Mouse (Mus musculus): ENCODE measurements around the gene 1600014C10Rik. TPM values are rescaled to one million over a fixed set of nuclear protein-coding genes. Genes with fewer than 3 reads are reported as not detected.

The 1600014C10Rik gene
- total RNA-seq (2014; rRNA removed), result 34.9 and 35.8 TPM in 2 replicates
- polyA plus RNA-seq (2015; fragmentation: Nextera tagmentation; extraction: Ambion mirVana), result 25.6 and 26.1 TPM in 2 replicates

GRCm38 (mm10) chr7:38182962-38183687, at the start of gene 1600014C10Rik:
Gene 1600014C10Rik (plus strand): TSS chr7:38183217.
- Histone ChIP-seq H3K9ac (replicated peaks; ENCODE audit: low read length) (peak within 1 kb of the TSS; percentile 77), H3K4me2 (ENCODE audit: low read depth, low read length) (peak within 1 kb of the TSS; percentile 82), H3K4me3 (ENCODE audit: low read length) (peak within 1 kb of the TSS; percentile 61), H3K4me1 (ENCODE audit: insufficient read depth, low read length) (peaks cover 19% of the 10 kb centered on the region), H3K9me3 (ENCODE audit: low read length) (no peaks in the 10 kb centered on the region), H3K36me3 (ENCODE audit: insufficient read depth, low read length) (no peaks in the 10 kb centered on the region), H3K27me3 (ENCODE audit: insufficient read depth, low read length) (no peaks in the 10 kb centered on the region), H3K27ac (peak within 1 kb of the TSS; percentile 88)
- DNase-seq (ENCODE audit: low spot score) (peak; percentile 23), ATAC-seq (peak; percentile 34)
- WGBS, result 3% methylated on average over 28 of the region's 28 CpGs
- TF ChIP-seq CTCF (IDR thresholded peaks at IDR 0.05; ENCODE audit: low read depth), result no peak

- no peaks in the 10 kb centered on the region for H3K36me3 ChIP-seq (ENCODE audit: insufficient read depth, low read length)
- H3K9me3 ChIP-seq (ENCODE audit: low read length), result no peaks in the 10 kb centered on the region
- H3K4me1 ChIP-seq (ENCODE audit: insufficient read depth, low read length), result no peaks in the 10 kb centered on the region
- no peak for TF ChIP-seq CTCF (IDR thresholded peaks at IDR 0.05; ENCODE audit: low read depth)
- no peak overlapping the region for H3K27ac ChIP-seq
- no peaks in the 10 kb centered on the region for H3K27me3 ChIP-seq (ENCODE audit: insufficient read depth, low read length)
- no peak overlapping the region for H3K9ac ChIP-seq (replicated peaks; ENCODE audit: low read length)
- DNase-seq (ENCODE audit: low spot score), result no peak
- H3K4me3 ChIP-seq (ENCODE audit: low read length), result no peak overlapping the region
- H3K4me2 ChIP-seq (ENCODE audit: low read depth, low read length), result no peak overlapping the region
- no peak for ATAC-seq
- WGBS, result 90% methylated on average over 5 of the region's 5 CpGs
Observed at GRCm38 (mm10) chr7:38134471-38134870, 48.5 kb upstream of the 1600014C10Rik start.

- no peak overlapping the region for H3K27ac ChIP-seq
- WGBS, result 52% methylated on average over 9 of the region's 9 CpGs
- H3K9ac ChIP-seq (replicated peaks; ENCODE audit: low read length), result no peak overlapping the region
- no peak overlapping the region for H3K4me2 ChIP-seq (ENCODE audit: low read depth, low read length)
- DNase-seq (ENCODE audit: low spot score) (no peak), ATAC-seq (no peak)
- H3K4me3 ChIP-seq (ENCODE audit: low read length), result no peak overlapping the region
- H3K27me3 ChIP-seq (ENCODE audit: insufficient read depth, low read length), result no peaks in the 10 kb centered on the region
- no peaks in the 10 kb centered on the region for H3K4me1 ChIP-seq (ENCODE audit: insufficient read depth, low read length)
- no peaks in the 10 kb centered on the region for H3K9me3 ChIP-seq (ENCODE audit: low read length)
- H3K36me3 ChIP-seq (ENCODE audit: insufficient read depth, low read length), result no peaks in the 10 kb centered on the region
- no peak for TF ChIP-seq CTCF (IDR thresholded peaks at IDR 0.05; ENCODE audit: low read depth)
Observed at GRCm38 (mm10) chr7:38140324-38140723, 42.7 kb upstream of the 1600014C10Rik start.

- WGBS, result 66% methylated on average over 13 of the region's 13 CpGs
- Histone ChIP-seq H3K27ac (no peak overlapping the region), H3K9ac (replicated peaks; ENCODE audit: low read length) (no peak overlapping the region), H3K4me1 (ENCODE audit: insufficient read depth, low read length) (no peaks in the 10 kb centered on the region), H3K9me3 (ENCODE audit: low read length) (no peaks in the 10 kb centered on the region), H3K27me3 (ENCODE audit: insufficient read depth, low read length) (no peaks in the 10 kb centered on the region), H3K4me3 (ENCODE audit: low read length) (no peak overlapping the region), H3K36me3 (ENCODE audit: insufficient read depth, low read length) (no peaks in the 10 kb centered on the region), H3K4me2 (ENCODE audit: low read depth, low read length) (no peak overlapping the region)
- peak; percentile 94 for DNase-seq (ENCODE audit: low spot score)
- peak; percentile 97 for TF ChIP-seq CTCF (IDR thresholded peaks at IDR 0.05; ENCODE audit: low read depth)
- peak; percentile 75 for ATAC-seq
Observed at GRCm38 (mm10) chr7:38141747-38142545, 41.1 kb upstream of the 1600014C10Rik start.

GRCm38 (mm10) chr7:38147477-38147876, 35.5 kb upstream of the 1600014C10Rik start:
- no peak overlapping the region for H3K9ac ChIP-seq (replicated peaks; ENCODE audit: low read length)
- H3K9me3 ChIP-seq (ENCODE audit: low read length), result no peaks in the 10 kb centered on the region
- peak; percentile 24; the same call in 1 of the 2 replicates for TF ChIP-seq CTCF (IDR thresholded peaks at IDR 0.05; ENCODE audit: low read depth)
- DNase-seq (ENCODE audit: low spot score), result no peak
- no peak for ATAC-seq
- no peaks in the 10 kb centered on the region for H3K36me3 ChIP-seq (ENCODE audit: insufficient read depth, low read length)
- no peak overlapping the region for H3K27ac ChIP-seq
- no peak overlapping the region for H3K4me3 ChIP-seq (ENCODE audit: low read length)
- H3K4me1 ChIP-seq (ENCODE audit: insufficient read depth, low read length), result no peaks in the 10 kb centered on the region
- no peak overlapping the region for H3K4me2 ChIP-seq (ENCODE audit: low read depth, low read length)
- WGBS, result 92% methylated on average over 6 of the region's 6 CpGs
- no peaks in the 10 kb centered on the region for H3K27me3 ChIP-seq (ENCODE audit: insufficient read depth, low read length)

GRCm38 (mm10) chr7:38151706-38152312, 31.2 kb upstream of the 1600014C10Rik start:
- H3K4me3 ChIP-seq (ENCODE audit: low read length), result no peak overlapping the region
- H3K9ac ChIP-seq (replicated peaks; ENCODE audit: low read length), result no peak overlapping the region
- H3K27ac ChIP-seq, result no peak overlapping the region
- TF ChIP-seq CTCF (IDR thresholded peaks at IDR 0.05; ENCODE audit: low read depth), result no peak
- ATAC-seq (no peak), DNase-seq (ENCODE audit: low spot score) (no peak)
- H3K27me3 ChIP-seq (ENCODE audit: insufficient read depth, low read length), result no peaks in the 10 kb centered on the region
- no peaks in the 10 kb centered on the region for H3K9me3 ChIP-seq (ENCODE audit: low read length)
- WGBS, result 65% methylated on average over 13 of the region's 14 CpGs
- no peaks in the 10 kb centered on the region for H3K4me1 ChIP-seq (ENCODE audit: insufficient read depth, low read length)
- no peak overlapping the region for H3K4me2 ChIP-seq (ENCODE audit: low read depth, low read length)
- H3K36me3 ChIP-seq (ENCODE audit: insufficient read depth, low read length), result no peaks in the 10 kb centered on the region
